Mouse (Mus musculus): ENCODE measurements around the gene Pkp2. TPM values are rescaled to one million over a fixed set of nuclear protein-coding genes. Genes with fewer than 3 reads are reported as not detected.
A peak's percentile ranks its signal among the peaks of the same experiment; 100 is the strongest.
"Not testable (repeated sequence)": the region's sequence is repeated elsewhere in the genome, so short reads cannot be mapped to it uniquely, and the experiment has no call there.

Pkp2 gene
- polyA plus RNA-seq (2016; fragmentation: Nextera tagmentation; extraction: Ambion mirVana), result 2.7 and 3.7 TPM in 2 replicates

DNA sequence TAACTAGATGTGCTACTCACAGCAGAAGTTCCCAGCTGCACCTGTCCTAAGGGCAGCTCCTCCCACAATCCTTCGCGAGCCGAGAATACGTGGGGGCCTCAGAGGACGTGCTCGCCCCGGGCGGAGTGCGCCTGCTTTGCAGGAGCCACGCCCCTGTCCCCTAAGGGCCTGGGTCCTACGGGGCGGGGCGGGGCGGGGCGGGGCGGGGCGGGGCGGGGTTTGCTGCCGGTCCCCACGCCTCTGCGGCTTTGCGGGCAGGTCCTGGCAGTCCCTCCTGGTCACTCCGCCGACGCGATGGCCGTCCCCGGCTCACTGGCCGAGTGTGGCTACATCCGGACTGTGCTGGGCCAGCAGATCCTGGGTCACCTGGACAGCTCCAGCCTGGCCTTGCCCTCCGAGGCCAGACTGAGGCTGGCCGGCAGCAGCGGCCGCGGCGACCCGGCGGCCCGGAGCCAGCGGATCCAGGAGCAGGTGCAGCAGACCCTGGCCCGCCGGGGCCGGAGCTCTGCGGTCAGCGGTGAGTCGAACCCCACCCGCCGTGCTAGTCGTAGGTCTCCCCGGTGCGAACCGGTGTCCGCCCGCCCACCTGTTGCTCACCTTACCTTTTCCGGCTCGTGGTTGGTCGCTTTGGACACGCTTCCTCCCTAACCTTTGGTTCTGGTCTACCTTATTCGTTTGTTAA is at the start of gene Pkp2:
Pkp2 (plus strand) TSS at position 240 of the 682 bp plus-strand sequence.
- H3K36me3 ChIP-seq, result no peaks in the 10 kb centered on the region
- peak within 1 kb of the TSS; percentile 63 for H3K9ac ChIP-seq
- H3K27ac ChIP-seq, result no peak within 1 kb of the TSS
- 0 out of 2 replicates have a peak, but pooled peaks cover 6% of the 10 kb centered on the region for H3K4me1 ChIP-seq
- no peaks in the 10 kb centered on the region for H3K9me3 ChIP-seq (replicated peaks)
- H3K4me3 ChIP-seq, result peak within 1 kb of the TSS; percentile 66
- under 1% methylated on average over 59 of the region's 59 CpGs for WGBS
- peak; percentile 96 for ATAC-seq (ENCODE audit: low FRiP score)
- H3K27me3 ChIP-seq, result peaks cover 27% of the 10 kb centered on the region
- peak within 1 kb of the TSS; percentile 99 for H3K4me2 ChIP-seq (replicated peaks)

DNA sequence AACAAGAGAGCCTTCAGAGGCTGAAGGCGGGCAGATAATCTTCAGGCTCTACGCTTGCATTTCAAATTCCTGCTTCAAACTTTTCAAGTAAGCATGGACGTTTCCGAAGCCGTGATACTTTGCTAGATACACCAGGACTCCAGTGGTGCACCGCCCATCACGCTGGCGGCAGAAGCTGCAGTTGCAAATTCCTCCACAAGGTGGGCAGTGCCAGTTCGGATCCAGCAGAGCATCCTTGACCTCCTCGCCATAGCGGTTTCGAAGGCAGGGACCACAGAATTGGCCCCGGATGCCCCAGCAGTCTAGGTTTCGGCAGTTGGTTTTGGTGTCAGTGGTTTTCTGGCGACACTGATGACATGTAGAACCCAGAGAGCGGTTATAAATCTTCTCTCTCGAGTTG is 15.7 kb upstream of the Pkp2 start:
- WGBS, result 71% methylated on average over 17 of the region's 17 CpGs
- ATAC-seq (ENCODE audit: low FRiP score), result no peak

DNA sequence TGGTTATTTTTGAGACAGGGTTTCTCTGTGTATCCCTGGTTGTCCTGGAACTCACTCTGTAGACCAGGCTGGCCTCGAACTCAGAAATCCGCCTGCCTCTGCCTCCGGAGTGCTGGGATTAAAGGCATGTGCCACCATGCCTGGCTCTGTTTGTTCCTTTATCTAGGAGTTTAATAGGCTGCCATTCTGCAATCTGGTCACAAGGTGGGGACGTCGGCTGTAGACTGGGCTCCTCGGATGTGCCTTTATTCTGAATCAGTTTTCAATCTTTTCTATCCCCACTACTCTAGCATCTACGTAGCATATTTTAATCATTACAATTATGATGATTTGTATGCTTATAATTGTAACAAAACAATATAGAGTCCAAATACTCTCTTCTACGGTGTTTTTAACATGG is 11.1 kb upstream of the Pkp2 start:
- H3K4me3 ChIP-seq; H3K4me1 ChIP-seq; H3K27me3 ChIP-seq; H3K9me3 ChIP-seq (replicated peaks); H3K4me2 ChIP-seq (replicated peaks); H3K36me3 ChIP-seq; ATAC-seq (ENCODE audit: low FRiP score); H3K9ac ChIP-seq; H3K27ac ChIP-seq: not testable (repeated sequence)
- 42% methylated on average over 8 of the region's 8 CpGs for WGBS

More for the DNA sequence above, 15.7 kb upstream of the Pkp2 start:
- Histone ChIP-seq H3K4me2 (replicated peaks) (no peak overlapping the region), H3K4me1 (no peaks in the 10 kb centered on the region), H3K9ac (no peak overlapping the region), H3K27me3 (peaks cover 4% of the 10 kb centered on the region; the same call in 1 of the 2 replicates), H3K9me3 (replicated peaks) (no peaks in the 10 kb centered on the region), H3K4me3 (no peak overlapping the region), H3K36me3 (no peaks in the 10 kb centered on the region), H3K27ac (no peak overlapping the region)

DNA sequence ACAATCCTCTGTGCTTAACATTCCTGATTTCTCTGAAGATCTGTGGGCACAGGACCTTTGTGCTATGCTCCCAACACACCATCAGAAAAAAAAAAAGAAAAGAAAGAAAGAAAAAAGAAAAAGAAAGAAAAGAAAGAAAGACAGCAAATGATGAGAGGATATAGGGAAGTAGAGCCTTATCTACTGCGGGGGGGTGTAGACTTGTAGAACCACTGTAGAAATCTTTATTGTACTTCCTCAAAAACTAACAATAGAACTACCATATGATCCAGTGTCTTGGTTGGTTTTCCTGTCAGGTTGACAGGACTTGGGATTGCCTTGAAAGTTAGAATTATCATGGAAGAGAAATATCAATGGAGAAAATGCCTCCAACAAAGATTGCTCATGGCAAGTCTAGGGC is 8.5 kb upstream of the Pkp2 start:
- Histone ChIP-seq H3K4me2 (replicated peaks) (no peak overlapping the region), H3K9ac (no peak overlapping the region), H3K4me3 (no peak overlapping the region), H3K36me3 (no peaks in the 10 kb centered on the region), H3K27me3 (no peaks in the 10 kb centered on the region; the same call in 1 of the 2 replicates), H3K4me1 (no peaks in the 10 kb centered on the region), H3K27ac (no peak overlapping the region), H3K9me3 (replicated peaks) (no peaks in the 10 kb centered on the region)
- no peak for ATAC-seq (ENCODE audit: low FRiP score)
- 97% methylated on average over 1 of the region's 1 CpGs for WGBS

DNA sequence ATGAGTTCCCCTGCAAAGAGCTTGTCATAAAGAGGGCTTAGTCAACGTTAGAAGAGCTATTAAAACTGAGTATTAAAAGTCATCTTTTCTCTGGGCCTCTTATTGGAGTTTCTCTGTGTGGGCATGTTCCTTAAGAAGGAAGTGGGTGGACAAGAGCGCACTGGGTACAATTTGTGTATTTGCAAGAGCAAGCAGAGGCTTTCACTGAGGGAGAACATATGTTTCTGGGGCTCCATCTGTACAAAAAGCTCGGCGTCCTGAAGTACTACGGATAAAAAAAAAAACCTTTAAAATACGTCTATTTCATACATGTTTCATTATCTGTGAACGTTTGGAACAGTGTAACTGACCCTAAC is 417 bp upstream of the Pkp2 start:
- 19% methylated on average over 7 of the region's 7 CpGs for WGBS
- 0 out of 2 replicates have a peak, but pooled peaks cover 6% of the 10 kb centered on the region for H3K4me1 ChIP-seq
- ATAC-seq (ENCODE audit: low FRiP score), result no peak
- H3K4me3 ChIP-seq, result peak overlapping the region; percentile 66
- H3K27ac ChIP-seq, result no peak overlapping the region
- no peaks in the 10 kb centered on the region for H3K36me3 ChIP-seq
- H3K4me2 ChIP-seq (replicated peaks), result peak overlapping the region; percentile 99
- no peak overlapping the region for H3K9ac ChIP-seq
- peaks cover 27% of the 10 kb centered on the region for H3K27me3 ChIP-seq
- no peaks in the 10 kb centered on the region for H3K9me3 ChIP-seq (replicated peaks)

DNA sequence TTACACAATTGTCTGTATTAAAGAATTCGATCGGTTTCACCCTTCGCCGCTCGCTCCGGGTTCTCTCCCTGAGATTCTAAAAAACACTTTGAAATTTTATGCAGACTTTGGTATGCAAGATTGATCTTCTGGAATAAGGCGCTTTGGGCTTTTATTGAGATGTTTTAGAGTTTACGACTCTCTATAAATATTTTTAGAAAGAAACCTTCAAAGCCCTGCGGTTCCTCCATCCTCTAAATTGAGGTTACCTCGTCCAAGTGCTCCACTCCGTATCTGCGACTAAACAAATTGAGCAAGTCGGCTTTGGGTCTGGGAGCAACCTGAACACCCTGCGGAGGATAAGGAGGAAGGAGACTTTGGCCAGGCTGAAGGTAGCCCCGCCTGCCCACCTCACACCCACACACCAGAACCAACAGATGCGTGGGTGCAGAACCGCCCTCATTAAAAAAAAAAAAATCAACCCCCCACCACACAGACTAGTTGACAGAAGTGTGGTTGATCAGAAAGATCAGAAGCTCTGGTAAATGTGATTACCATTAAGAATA is 715 bp downstream of the Pkp2 start:
- Histone ChIP-seq H3K9ac (no peak overlapping the region), H3K9me3 (replicated peaks) (no peaks in the 10 kb centered on the region), H3K27me3 (peaks cover 27% of the 10 kb centered on the region), H3K4me2 (replicated peaks) (peak overlapping the region; percentile 99), H3K27ac (no peak overlapping the region), H3K36me3 (no peaks in the 10 kb centered on the region), H3K4me1 (0 out of 2 replicates have a peak, but pooled peaks cover 6% of the 10 kb centered on the region), H3K4me3 (peak overlapping the region; percentile 66)
- no peak for ATAC-seq (ENCODE audit: low FRiP score)
- 4% methylated on average over 17 of the region's 17 CpGs for WGBS

DNA sequence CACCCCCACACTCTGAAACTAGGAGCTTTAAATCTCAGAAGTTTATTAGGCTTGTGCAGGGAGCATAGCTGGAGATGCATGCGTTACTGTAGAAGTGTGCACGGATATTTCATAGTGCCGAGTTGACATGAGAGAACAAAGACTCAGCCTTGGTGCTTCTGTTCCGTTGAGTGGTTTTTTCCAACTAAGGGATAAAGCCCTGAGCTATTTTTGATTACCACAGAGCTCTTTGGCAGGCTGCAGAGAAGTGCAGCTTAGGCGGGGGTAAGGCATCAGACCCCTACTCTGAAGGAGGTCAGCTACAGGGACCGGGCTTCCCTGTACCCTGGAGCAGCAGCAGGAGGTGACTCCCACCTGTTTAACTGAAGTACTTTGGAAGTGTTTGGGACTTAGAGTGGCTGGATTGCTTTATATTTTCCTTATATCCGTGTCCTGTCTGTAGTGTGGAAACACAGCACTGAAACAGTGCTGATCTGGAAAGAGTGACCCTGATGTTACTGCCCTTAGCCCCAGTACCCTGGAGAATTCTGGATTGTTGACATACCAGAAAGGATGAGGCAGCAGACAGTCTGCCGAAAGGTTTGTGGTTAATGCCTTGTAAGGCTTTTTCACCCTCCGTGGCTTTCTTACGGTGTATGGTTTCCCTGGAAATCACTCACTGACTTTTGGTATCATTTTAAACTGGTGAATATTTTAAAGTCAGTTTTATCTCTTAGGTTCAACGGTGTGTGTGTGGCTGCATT is 2.7 kb downstream of the Pkp2 start:
- H3K9me3 ChIP-seq (replicated peaks), result no peaks in the 10 kb centered on the region
- no peak for ATAC-seq (ENCODE audit: low FRiP score)
- H3K4me1 ChIP-seq, result 0 out of 2 replicates have a peak, but pooled peaks cover 6% of the 10 kb centered on the region
- H3K4me3 ChIP-seq, result no peak overlapping the region
- peaks cover 27% of the 10 kb centered on the region for H3K27me3 ChIP-seq
- WGBS, result 31% methylated on average over 11 of the region's 11 CpGs
- no peak overlapping the region for H3K4me2 ChIP-seq (replicated peaks)
- H3K27ac ChIP-seq, result no peak overlapping the region
- H3K9ac ChIP-seq, result no peak overlapping the region
- no peaks in the 10 kb centered on the region for H3K36me3 ChIP-seq

DNA sequence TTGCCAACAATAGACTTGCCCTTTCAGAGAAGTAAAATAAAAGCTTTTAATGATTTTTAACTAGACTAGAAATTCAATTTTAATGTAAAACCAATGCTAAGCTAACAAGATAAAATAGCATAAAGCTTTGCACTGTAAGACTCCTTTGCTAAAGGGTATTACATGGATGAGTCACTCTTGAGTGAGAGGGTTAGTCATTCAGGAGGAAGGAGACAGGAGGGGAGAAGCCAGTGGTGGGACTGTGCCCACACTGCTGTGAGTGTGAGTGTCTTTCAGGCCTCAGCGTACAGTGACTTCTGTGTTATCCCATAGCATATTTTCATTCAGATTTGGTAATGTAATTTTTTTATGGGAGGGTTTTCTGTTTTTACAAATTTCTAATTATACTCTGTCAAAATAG is 3.8 kb downstream of the Pkp2 start:
- no peaks in the 10 kb centered on the region for H3K36me3 ChIP-seq
- H3K4me3 ChIP-seq, result no peak overlapping the region
- 0 out of 2 replicates have a peak, but pooled peaks cover 6% of the 10 kb centered on the region for H3K4me1 ChIP-seq
- peaks cover 27% of the 10 kb centered on the region for H3K27me3 ChIP-seq
- no peak overlapping the region for H3K9ac ChIP-seq
- H3K27ac ChIP-seq, result no peak overlapping the region
- no peak overlapping the region for H3K4me2 ChIP-seq (replicated peaks)
- 93% methylated on average over 1 of the region's 1 CpGs for WGBS
- ATAC-seq (ENCODE audit: low FRiP score), result no peak
- no peaks in the 10 kb centered on the region for H3K9me3 ChIP-seq (replicated peaks)

DNA sequence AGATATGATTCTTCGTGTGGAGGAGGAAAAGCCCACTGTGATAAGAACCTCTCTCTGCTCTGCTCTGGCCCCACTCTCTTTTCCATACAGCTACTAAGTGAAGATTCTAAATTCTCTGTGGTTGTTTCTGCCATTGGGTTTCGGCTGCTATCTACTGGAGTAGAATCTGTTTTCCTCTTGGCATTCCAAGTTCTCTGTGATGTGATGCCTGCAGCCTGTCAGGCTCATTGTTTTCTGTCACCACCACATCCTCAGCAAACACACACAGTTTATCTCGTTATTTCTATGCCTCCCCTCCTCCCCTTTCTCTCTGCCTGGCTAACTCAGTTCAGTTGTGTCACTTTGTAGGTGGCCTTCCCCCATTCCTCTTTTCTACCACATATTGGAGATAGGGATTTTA is 6.7 kb downstream of the Pkp2 start:
- ATAC-seq (ENCODE audit: low FRiP score), result no peak
- Histone ChIP-seq H3K27me3 (peaks cover 11% of the 10 kb centered on the region), H3K4me2 (replicated peaks) (no peak overlapping the region), H3K4me1 (no peaks in the 10 kb centered on the region), H3K27ac (no peak overlapping the region), H3K9ac (no peak overlapping the region), H3K36me3 (no peaks in the 10 kb centered on the region), H3K9me3 (replicated peaks) (no peaks in the 10 kb centered on the region), H3K4me3 (no peak overlapping the region)
- WGBS, result 51% methylated on average over 3 of the region's 3 CpGs

DNA sequence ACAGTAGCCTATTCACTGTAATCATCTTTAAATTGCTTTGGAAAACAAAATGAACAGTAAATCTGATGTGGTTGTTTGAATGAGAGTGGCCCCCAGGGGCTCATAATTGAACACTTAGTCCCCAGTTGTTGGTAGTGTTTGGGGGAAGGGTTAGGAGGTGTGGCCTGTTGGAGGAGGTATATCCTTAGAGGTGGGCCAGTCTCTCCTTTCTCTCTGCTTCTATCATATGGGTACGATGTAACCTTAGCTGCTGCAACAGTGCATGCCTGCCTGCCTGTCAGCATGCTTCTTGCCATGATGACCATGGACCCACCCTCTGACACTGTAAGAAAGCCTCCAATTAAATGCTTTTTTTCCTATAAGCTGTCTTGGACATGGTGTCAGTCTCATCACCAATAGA is 9.5 kb downstream of the Pkp2 start:
- Histone ChIP-seq H3K9me3 (replicated peaks) (no peaks in the 10 kb centered on the region), H3K9ac (no peak overlapping the region), H3K4me2 (replicated peaks) (no peak overlapping the region), H3K27ac (no peak overlapping the region), H3K36me3 (no peaks in the 10 kb centered on the region), H3K4me1 (no peaks in the 10 kb centered on the region), H3K27me3 (no peaks in the 10 kb centered on the region), H3K4me3 (no peak overlapping the region)
- no peak for ATAC-seq (ENCODE audit: low FRiP score)
- WGBS, result 57% methylated on average over 1 of the region's 1 CpGs

DNA sequence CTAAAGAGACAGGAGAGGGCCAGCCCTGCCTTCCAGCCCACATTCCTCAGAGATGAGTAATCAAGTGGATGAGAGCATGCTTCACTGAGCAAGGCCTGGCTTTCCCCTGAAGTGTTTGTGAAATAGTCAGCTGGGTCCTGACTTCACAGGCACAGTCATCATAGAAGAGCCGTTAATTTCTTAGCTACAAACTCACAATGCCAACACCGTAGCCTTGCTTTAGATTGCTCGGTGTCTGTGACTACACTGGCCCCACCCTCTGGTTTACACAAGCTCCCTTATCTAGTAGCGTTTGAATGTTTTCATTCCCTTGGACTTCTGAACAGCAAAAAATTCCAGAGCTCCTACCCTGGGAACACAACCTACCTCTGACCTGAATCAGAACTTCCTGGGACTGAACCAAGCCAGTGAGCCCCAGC is 11.4 kb downstream of the Pkp2 start:
- Histone ChIP-seq H3K27ac (no peak overlapping the region), H3K4me2 (replicated peaks) (no peak overlapping the region), H3K9me3 (replicated peaks) (no peaks in the 10 kb centered on the region), H3K36me3 (no peaks in the 10 kb centered on the region), H3K27me3 (no peaks in the 10 kb centered on the region), H3K9ac (no peak overlapping the region), H3K4me3 (no peak overlapping the region), H3K4me1 (no peaks in the 10 kb centered on the region)
- 29% methylated on average over 4 of the region's 4 CpGs for WGBS
- ATAC-seq (ENCODE audit: low FRiP score), result no peak

DNA sequence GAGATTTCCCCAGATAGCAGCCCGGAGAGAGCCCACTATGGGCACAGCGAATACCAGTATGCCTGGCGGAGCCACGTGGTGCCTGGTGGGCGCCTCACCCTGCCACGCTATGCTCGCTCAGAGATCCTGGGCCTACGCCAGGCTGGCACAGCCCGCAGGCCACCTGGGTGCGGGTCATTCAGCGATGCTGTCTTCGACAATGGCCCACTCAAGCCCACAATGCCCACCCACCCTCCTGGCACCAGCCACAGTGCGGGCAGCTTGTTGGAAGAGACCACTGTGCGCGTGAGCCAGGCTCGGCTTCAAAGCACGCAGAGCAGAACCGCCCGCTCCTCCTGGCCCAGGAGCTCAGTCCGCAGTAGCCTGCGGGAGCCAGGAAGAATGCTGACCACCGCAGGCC is 12.7 kb downstream of the Pkp2 start:
- Histone ChIP-seq H3K36me3 (no peaks in the 10 kb centered on the region), H3K27me3 (no peaks in the 10 kb centered on the region), H3K27ac (no peak overlapping the region), H3K4me3 (no peak overlapping the region), H3K9ac (no peak overlapping the region), H3K4me1 (no peaks in the 10 kb centered on the region), H3K9me3 (replicated peaks) (no peaks in the 10 kb centered on the region), H3K4me2 (replicated peaks) (no peak overlapping the region)
- ATAC-seq (ENCODE audit: low FRiP score), result 0 out of 2 replicates have a peak, but pooled peaks have one; percentile 26
- WGBS, result 94% methylated on average over 22 of the region's 22 CpGs

All from hindbrain, embryonic 12.5 days (tissue).